Mouse (Mus musculus) CH12.LX (cell line): ENCODE data around the gene Nlrc5.
A peak's percentile ranks its signal among the peaks of the same experiment; 100 is the strongest.

Source experiments
- BHLHE40 ChIP-seq: IDR thresholded peaks from 2 replicates; pipeline ENCODE4 v1.6.1; 2011; ENCODE audit warnings: mild to moderate bottlenecking, low read depth, low read length, improper control_type of control experiment
- CTCF ChIP-seq, 2 experiments: IDR thresholded peaks in 1 of 2; conservative IDR thresholded peaks in 1 of 2; 2 replicates each; pipeline ENCODE4 v1.5.1; 2011 to 2012; ENCODE audit warnings: low read depth in 2 of 2, low read length in 2 of 2, improper control_type of control experiment in 1 of 2, inconsistent platforms in 1 of 2, mild to moderate bottlenecking in 1 of 2, moderate library complexity in 1 of 2
- E2F4 ChIP-seq: IDR thresholded peaks from 2 replicates; pipeline ENCODE4 v1.6.1; 2011; ENCODE audit warnings: low read depth, low read length, improper control_type of control experiment; ENCODE audit not compliant: insufficient replicate concordance
- GABPA ChIP-seq: IDR thresholded peaks from 2 replicates; pipeline ENCODE4 v1.6.1; 2012; ENCODE audit warnings: low read depth, low read length, improper control_type of control experiment, inconsistent platforms; ENCODE audit not compliant: insufficient replicate concordance
- JUND ChIP-seq: conservative IDR thresholded peaks from 2 replicates; pipeline ENCODE4 v1.6.1; 2011; ENCODE audit warnings: low read depth, low read length, improper control_type of control experiment
- MAFK ChIP-seq: IDR thresholded peaks from 2 replicates; pipeline ENCODE4 v1.6.1; 2011; ENCODE audit warnings: low read length, improper control_type of control experiment; ENCODE audit not compliant: insufficient replicate concordance
- NRF1 ChIP-seq: IDR thresholded peaks from 2 replicates; pipeline ENCODE4 v1.6.1; 2014; ENCODE audit warnings: low read depth, mild to moderate bottlenecking, inconsistent platforms, low read length, improper control_type of control experiment, moderate library complexity
- TCF12 ChIP-seq: IDR thresholded peaks from 2 replicates; pipeline ENCODE4 v1.6.1; 2014; ENCODE audit warnings: low read depth, mild to moderate bottlenecking, inconsistent platforms, low read length, improper control_type of control experiment
- ZC3H11A ChIP-seq: IDR thresholded peaks from 2 replicates; pipeline ENCODE4 v1.6.1; 2012; ENCODE audit warnings: low read depth, mild to moderate bottlenecking, inconsistent platforms, low read length, improper control_type of control experiment

DNA sequence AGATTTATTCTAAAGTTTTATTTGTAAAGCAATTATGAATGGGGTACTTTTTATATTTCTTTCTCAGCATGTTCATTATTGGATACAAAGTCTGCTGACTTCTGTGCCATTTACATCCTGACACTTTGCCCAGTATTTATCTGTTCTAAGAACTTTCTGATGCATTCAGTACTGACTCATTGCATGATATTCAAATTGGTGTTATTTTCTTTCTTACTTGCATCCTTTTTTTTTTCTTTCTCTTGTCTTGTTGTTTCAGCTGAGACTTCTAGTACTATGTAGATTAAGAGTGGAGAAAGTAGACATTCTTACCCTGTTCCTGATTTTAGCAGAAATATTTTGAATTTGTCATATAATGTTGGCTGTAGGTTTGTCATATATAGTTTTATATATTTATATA lies 5.5 kb downstream of the Nlrc5 start:
- TF ChIP-seq GABPA (no peak), NRF1 (no peak), ZC3H11A (no peak), CTCF (conservative IDR thresholded peaks at IDR 0.05 in 1 of 2, IDR thresholded peaks at IDR 0.05 in 1 of 2; ENCODE audit: low read depth in 2 of 2, low read length in 2 of 2) (no peak), MAFK (no peak), BHLHE40 (no peak), JUND (peak; percentile 72), TCF12 (no peak), E2F4 (no peak)
